Mouse (Mus musculus): ENCODE data around the gene Slc25a27. TPM values are rescaled to one million over a fixed set of nuclear protein-coding genes. Genes with fewer than 3 reads are reported as not detected.

Gene Slc25a27
- polyA plus RNA-seq, 1 experiment from 2014 or later = 43.2 TPM

GRCm38 (mm10) chr17:43611586-43611985, 55.4 kb downstream of the Slc25a27 start:
- DNase-seq (ENCODE audit: low spot score) (peak; percentile 89), ATAC-seq (ENCODE audit: low FRiP score) (no peak)
- no peak overlapping the region for H3K27ac ChIP-seq (ENCODE audit: low read depth, low read length)
- 29% methylated on average over 7 of the region's 7 CpGs for WGBS
- H3K4me1 ChIP-seq (replicated peaks; ENCODE audit: control insufficient read depth, insufficient read depth, low read length) = no peaks in the 10 kb centered on the region
- H3K4me2 ChIP-seq (replicated peaks; ENCODE audit: low read depth, low read length) = no peak overlapping the region
- no peaks in the 10 kb centered on the region for H3K27me3 ChIP-seq (ENCODE audit: control insufficient read depth, insufficient read depth, low read length)
- no peak overlapping the region for H3K9ac ChIP-seq (ENCODE audit: low read depth, low read length)
- no peaks in the 10 kb centered on the region for H3K36me3 ChIP-seq (ENCODE audit: control insufficient read depth, insufficient read depth, low read length)
- no peaks in the 10 kb centered on the region for H3K9me3 ChIP-seq (ENCODE audit: control insufficient read depth, low read length)
- H3K4me3 ChIP-seq (ENCODE audit: low read depth, low read length) = no peak overlapping the region

GRCm38 (mm10) chr17:43606704-43607103, 60.3 kb downstream of the Slc25a27 start:
- Histone ChIP-seq H3K4me1 (replicated peaks; ENCODE audit: control insufficient read depth, insufficient read depth, low read length) (no peaks in the 10 kb centered on the region), H3K9ac (ENCODE audit: low read depth, low read length) (no peak overlapping the region), H3K9me3 (ENCODE audit: control insufficient read depth, low read length) (no peaks in the 10 kb centered on the region), H3K4me2 (replicated peaks; ENCODE audit: low read depth, low read length) (no peak overlapping the region), H3K27ac (ENCODE audit: low read depth, low read length) (no peak overlapping the region), H3K36me3 (ENCODE audit: control insufficient read depth, insufficient read depth, low read length) (no peaks in the 10 kb centered on the region), H3K4me3 (ENCODE audit: low read depth, low read length) (no peak overlapping the region), H3K27me3 (ENCODE audit: control insufficient read depth, insufficient read depth, low read length) (no peaks in the 10 kb centered on the region)
- ATAC-seq (ENCODE audit: low FRiP score) (no peak), DNase-seq (ENCODE audit: low spot score) (peak; percentile 88)
- WGBS = 10% methylated on average over 3 of the region's 3 CpGs

GRCm38 (mm10) chr17:43598706-43599105, 68.3 kb downstream of the Slc25a27 start:
- DNase-seq (ENCODE audit: low spot score) (no peak), ATAC-seq (ENCODE audit: low FRiP score) (no peak)

GRCm38 (mm10) chr17:43597742-43598141, 69.3 kb downstream of the Slc25a27 start:
- no peak overlapping the region for H3K4me2 ChIP-seq (replicated peaks; ENCODE audit: low read depth, low read length)
- H3K9me3 ChIP-seq (ENCODE audit: control insufficient read depth, low read length) = no peaks in the 10 kb centered on the region
- H3K9ac ChIP-seq (ENCODE audit: low read depth, low read length) = no peak overlapping the region
- H3K36me3 ChIP-seq (ENCODE audit: control insufficient read depth, insufficient read depth, low read length) = no peaks in the 10 kb centered on the region
- no peak for ATAC-seq (ENCODE audit: low FRiP score)
- 98% methylated on average over 2 of the region's 2 CpGs for WGBS
- no peaks in the 10 kb centered on the region for H3K4me1 ChIP-seq (replicated peaks; ENCODE audit: control insufficient read depth, insufficient read depth, low read length)
- no peak overlapping the region for H3K27ac ChIP-seq (ENCODE audit: low read depth, low read length)
- H3K4me3 ChIP-seq (ENCODE audit: low read depth, low read length) = no peak overlapping the region
- no peaks in the 10 kb centered on the region for H3K27me3 ChIP-seq (ENCODE audit: control insufficient read depth, insufficient read depth, low read length)
- DNase-seq (ENCODE audit: low spot score) = no peak

More at GRCm38 (mm10) chr17:43598706-43599105, 68.3 kb downstream of the Slc25a27 start:
- H3K27me3 ChIP-seq (ENCODE audit: control insufficient read depth, insufficient read depth, low read length) = no peaks in the 10 kb centered on the region
- no peak overlapping the region for H3K9ac ChIP-seq (ENCODE audit: low read depth, low read length)
- no peaks in the 10 kb centered on the region for H3K9me3 ChIP-seq (ENCODE audit: control insufficient read depth, low read length)
- H3K4me1 ChIP-seq (replicated peaks; ENCODE audit: control insufficient read depth, insufficient read depth, low read length) = no peaks in the 10 kb centered on the region
- WGBS = 76% methylated on average over 4 of the region's 4 CpGs
- H3K4me3 ChIP-seq (ENCODE audit: low read depth, low read length) = no peak overlapping the region
- H3K4me2 ChIP-seq (replicated peaks; ENCODE audit: low read depth, low read length) = no peak overlapping the region
- H3K27ac ChIP-seq (ENCODE audit: low read depth, low read length) = no peak overlapping the region
- no peaks in the 10 kb centered on the region for H3K36me3 ChIP-seq (ENCODE audit: control insufficient read depth, insufficient read depth, low read length)

GRCm38 (mm10) chr17:43592296-43593291, 74.4 kb downstream of the Slc25a27 start:
- ATAC-seq (ENCODE audit: low FRiP score) = no peak
- Histone ChIP-seq H3K4me1 (replicated peaks; ENCODE audit: control insufficient read depth, insufficient read depth, low read length) (no peaks in the 10 kb centered on the region), H3K4me3 (ENCODE audit: low read depth, low read length) (no peak overlapping the region), H3K27me3 (ENCODE audit: control insufficient read depth, insufficient read depth, low read length) (no peaks in the 10 kb centered on the region), H3K4me2 (replicated peaks; ENCODE audit: low read depth, low read length) (no peak overlapping the region), H3K27ac (ENCODE audit: low read depth, low read length) (no peak overlapping the region), H3K36me3 (ENCODE audit: control insufficient read depth, insufficient read depth, low read length) (no peaks in the 10 kb centered on the region), H3K9ac (ENCODE audit: low read depth, low read length) (no peak overlapping the region), H3K9me3 (ENCODE audit: control insufficient read depth, low read length) (no peaks in the 10 kb centered on the region)
- WGBS = 88% methylated on average over 21 of the region's 21 CpGs
- DNase-seq (ENCODE audit: low spot score) = no peak

Other genes with a start within 250 kb of the Slc25a27 start
- gene Mep1a, start 164.4 kb downstream of the Slc25a27 start, polyA plus RNA-seq (2014; fragmentation: Nextera tagmentation; extraction: Ambion mirVana) = not detected in 2 replicates
- 1.2 TPM in 2 replicates for gene Ankrd66, start 123.6 kb downstream of the Slc25a27 start, polyA plus RNA-seq (2014; fragmentation: Nextera tagmentation; extraction: Ambion mirVana)
- 15.4 and 16.3 TPM in 2 replicates for gene Pla2g7, start 99.1 kb downstream of the Slc25a27 start, polyA plus RNA-seq (2014; fragmentation: Nextera tagmentation; extraction: Ambion mirVana)
- gene Tdrd6, start 36.9 kb downstream of the Slc25a27 start, polyA plus RNA-seq (2014; fragmentation: Nextera tagmentation; extraction: Ambion mirVana) = 0.03 and 0.07 TPM in 2 replicates
- 28.9 and 30.9 TPM in 2 replicates for gene Cyp39a1, start 211 bp upstream of the Slc25a27 start, polyA plus RNA-seq (2014; fragmentation: Nextera tagmentation; extraction: Ambion mirVana)
- gene Rcan2, start 134.1 kb upstream of the Slc25a27 start, polyA plus RNA-seq (2014; fragmentation: Nextera tagmentation; extraction: Ambion mirVana) = 32.3 and 37.6 TPM in 2 replicates

Data from hindbrain, embryonic 11.5 days (tissue).